Mouse (Mus musculus): Measurements from ENCODE around the gene Fibcd1. TPM values are rescaled to one million over a fixed set of nuclear protein-coding genes. Genes with fewer than 3 reads are reported as not detected.

Fibcd1 gene
- polyA plus RNA-seq, 1 experiment = 0.91 TPM

- whole genome bisulfite sequencing = 20% methylated on average over 6 of the region's 6 CpGs
- Histone ChIP-seq H3K36me3 (ENCODE audit: control insufficient read depth, insufficient read depth, low read length) (no peaks in the 10 kb centered on the region), H3K27me3 (ENCODE audit: control insufficient read depth, insufficient read depth, low read length) (peaks cover 20% of the 10 kb centered on the region), H3K4me3 (ENCODE audit: low read depth, low read length) (no peak overlapping the region), H3K27ac (ENCODE audit: insufficient read depth, low read depth, low read length) (no peak overlapping the region), H3K4me1 (ENCODE audit: control insufficient read depth, insufficient read depth, insufficient read length, low read length) (peaks cover 6% of the 10 kb centered on the region; the same call in 1 of the 2 replicates)
- TF ChIP-seq CTCF (IDR thresholded peaks at IDR 0.05; ENCODE audit: extremely low read depth, insufficient read length, insufficient replicate concordance, low read depth, low read length) (peak; percentile 54; the same call in 1 of the 2 replicates), POLR2A (IDR thresholded peaks at IDR 0.05; ENCODE audit: low read depth, low read length) (no peak)
Observed at GRCm38 (mm10) chr2:31884806-31885205, 39.0 kb upstream of the Fibcd1 start.

DNA sequence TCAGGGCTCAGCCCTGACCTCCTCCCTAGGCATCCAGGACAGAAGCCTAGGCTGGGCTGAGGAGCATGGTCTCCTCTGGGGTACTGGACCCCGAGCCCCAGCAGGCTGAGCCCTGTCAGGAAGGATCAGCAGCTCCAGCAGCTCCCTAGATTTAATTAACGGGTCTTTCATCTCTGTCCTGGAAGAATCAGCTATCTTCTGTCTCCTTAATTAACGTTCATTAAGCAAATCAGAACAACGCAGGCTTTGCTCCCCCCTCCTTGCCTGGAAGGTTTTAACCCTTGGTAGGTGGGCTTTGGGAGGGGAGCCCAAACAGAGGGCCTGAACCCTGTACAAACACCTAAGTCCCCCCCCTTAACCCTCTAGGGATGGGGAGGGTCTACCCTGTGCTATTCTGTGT is 37.3 kb upstream of the Fibcd1 start:
- Histone ChIP-seq H3K27me3 (ENCODE audit: control insufficient read depth, insufficient read depth, low read length) (peaks cover 20% of the 10 kb centered on the region), H3K4me1 (ENCODE audit: control insufficient read depth, insufficient read depth, insufficient read length, low read length) (peaks cover 11% of the 10 kb centered on the region), H3K4me3 (ENCODE audit: low read depth, low read length) (no peak overlapping the region), H3K27ac (ENCODE audit: insufficient read depth, low read depth, low read length) (no peak overlapping the region), H3K36me3 (ENCODE audit: control insufficient read depth, insufficient read depth, low read length) (no peaks in the 10 kb centered on the region)
- TF ChIP-seq CTCF (IDR thresholded peaks at IDR 0.05; ENCODE audit: extremely low read depth, insufficient read length, insufficient replicate concordance, low read depth, low read length) = no peak
- no peak for TF ChIP-seq POLR2A (IDR thresholded peaks at IDR 0.05; ENCODE audit: low read depth, low read length)
- WGBS = 80% methylated on average over 4 of the region's 4 CpGs

DNA sequence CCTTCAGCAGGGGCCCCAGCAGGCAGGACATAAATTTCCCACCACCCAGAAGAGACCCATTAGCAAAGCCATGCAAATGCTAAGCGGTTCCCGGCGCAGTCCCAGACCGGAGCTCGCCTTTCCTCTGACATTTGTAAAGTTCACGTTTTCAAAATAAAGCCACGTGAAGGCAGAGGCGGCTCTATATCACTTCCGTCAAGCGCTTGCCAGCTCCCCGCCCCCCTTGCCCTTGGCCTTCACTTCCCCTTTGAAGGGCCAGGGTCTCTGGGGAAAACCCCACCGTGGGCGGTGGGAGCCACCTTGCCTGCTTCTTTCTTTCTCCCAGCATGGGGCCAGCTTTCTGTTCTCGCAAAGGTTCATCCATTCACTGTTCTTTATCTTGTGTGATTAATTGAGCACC is 35.1 kb upstream of the Fibcd1 start:
- 31% methylated on average over 14 of the region's 14 CpGs for WGBS
- Histone ChIP-seq H3K36me3 (ENCODE audit: control insufficient read depth, insufficient read depth, low read length) (no peaks in the 10 kb centered on the region), H3K27ac (ENCODE audit: insufficient read depth, low read depth, low read length) (no peak overlapping the region), H3K4me3 (ENCODE audit: low read depth, low read length) (no peak overlapping the region), H3K4me1 (ENCODE audit: control insufficient read depth, insufficient read depth, insufficient read length, low read length) (peaks cover 5% of the 10 kb centered on the region), H3K27me3 (ENCODE audit: control insufficient read depth, insufficient read depth, low read length) (peaks cover 12% of the 10 kb centered on the region; the same call in 1 of the 2 replicates)
- TF ChIP-seq CTCF (IDR thresholded peaks at IDR 0.05; ENCODE audit: extremely low read depth, insufficient read length, insufficient replicate concordance, low read depth, low read length) (no peak), POLR2A (IDR thresholded peaks at IDR 0.05; ENCODE audit: low read depth, low read length) (no peak)

DNA sequence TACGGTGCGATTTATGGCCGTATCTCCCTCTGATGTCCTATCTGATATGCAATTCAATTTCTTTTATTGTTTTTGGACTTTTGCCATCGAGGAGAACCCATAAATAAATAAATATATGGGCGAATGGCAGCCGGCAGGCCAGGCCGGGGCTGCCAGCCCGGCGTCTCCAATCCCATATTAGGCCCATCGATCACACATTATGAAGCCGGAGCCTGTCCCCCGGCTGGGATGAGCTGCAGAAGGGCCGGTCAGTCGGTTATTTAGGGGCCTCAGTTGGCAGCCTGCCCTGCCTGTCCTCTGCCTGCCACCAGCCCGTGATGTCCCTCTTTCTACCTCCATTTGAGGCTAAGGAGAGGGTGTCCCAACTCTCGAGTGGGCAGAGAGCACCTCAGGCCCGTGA is 32.8 kb upstream of the Fibcd1 start:
- Histone ChIP-seq H3K27me3 (ENCODE audit: control insufficient read depth, insufficient read depth, low read length) (peaks cover 8% of the 10 kb centered on the region; the same call in 1 of the 2 replicates), H3K4me3 (ENCODE audit: low read depth, low read length) (no peak overlapping the region), H3K27ac (ENCODE audit: insufficient read depth, low read depth, low read length) (no peak overlapping the region), H3K36me3 (ENCODE audit: control insufficient read depth, insufficient read depth, low read length) (no peaks in the 10 kb centered on the region), H3K4me1 (ENCODE audit: control insufficient read depth, insufficient read depth, insufficient read length, low read length) (peaks cover 5% of the 10 kb centered on the region)
- WGBS = 32% methylated on average over 17 of the region's 17 CpGs
- TF ChIP-seq CTCF (IDR thresholded peaks at IDR 0.05; ENCODE audit: extremely low read depth, insufficient read length, insufficient replicate concordance, low read depth, low read length) (no peak), POLR2A (IDR thresholded peaks at IDR 0.05; ENCODE audit: low read depth, low read length) (no peak)

DNA sequence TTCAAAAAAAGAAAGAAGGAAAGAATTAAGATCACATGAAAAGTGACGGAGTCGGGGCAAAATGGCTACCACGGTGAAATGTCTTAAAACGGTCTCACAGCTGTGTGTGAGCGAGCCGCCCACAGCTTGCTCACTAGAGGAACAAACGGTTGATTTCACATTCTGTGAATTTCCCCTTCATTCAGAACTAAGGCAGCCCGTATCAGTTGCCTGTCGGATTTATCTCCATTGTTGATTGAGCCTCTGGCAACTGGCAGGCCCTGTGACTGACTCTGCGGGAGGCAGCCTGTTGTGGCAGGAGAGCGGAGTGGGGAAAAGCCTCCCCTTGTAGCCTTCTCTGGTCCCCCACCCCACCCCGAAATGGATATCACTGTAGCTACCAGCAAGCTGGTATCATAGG is 30.6 kb upstream of the Fibcd1 start:
- Histone ChIP-seq H3K4me3 (ENCODE audit: low read depth, low read length) (no peak overlapping the region), H3K27me3 (ENCODE audit: control insufficient read depth, insufficient read depth, low read length) (peaks cover 8% of the 10 kb centered on the region; the same call in 1 of the 2 replicates), H3K36me3 (ENCODE audit: control insufficient read depth, insufficient read depth, low read length) (no peaks in the 10 kb centered on the region), H3K27ac (ENCODE audit: insufficient read depth, low read depth, low read length) (no peak overlapping the region), H3K4me1 (ENCODE audit: control insufficient read depth, insufficient read depth, insufficient read length, low read length) (peaks cover 5% of the 10 kb centered on the region)
- 66% methylated on average over 12 of the region's 12 CpGs for WGBS
- TF ChIP-seq POLR2A (IDR thresholded peaks at IDR 0.05; ENCODE audit: low read depth, low read length) = no peak
- TF ChIP-seq CTCF (IDR thresholded peaks at IDR 0.05; ENCODE audit: extremely low read depth, insufficient read length, insufficient replicate concordance, low read depth, low read length) = no peak

DNA sequence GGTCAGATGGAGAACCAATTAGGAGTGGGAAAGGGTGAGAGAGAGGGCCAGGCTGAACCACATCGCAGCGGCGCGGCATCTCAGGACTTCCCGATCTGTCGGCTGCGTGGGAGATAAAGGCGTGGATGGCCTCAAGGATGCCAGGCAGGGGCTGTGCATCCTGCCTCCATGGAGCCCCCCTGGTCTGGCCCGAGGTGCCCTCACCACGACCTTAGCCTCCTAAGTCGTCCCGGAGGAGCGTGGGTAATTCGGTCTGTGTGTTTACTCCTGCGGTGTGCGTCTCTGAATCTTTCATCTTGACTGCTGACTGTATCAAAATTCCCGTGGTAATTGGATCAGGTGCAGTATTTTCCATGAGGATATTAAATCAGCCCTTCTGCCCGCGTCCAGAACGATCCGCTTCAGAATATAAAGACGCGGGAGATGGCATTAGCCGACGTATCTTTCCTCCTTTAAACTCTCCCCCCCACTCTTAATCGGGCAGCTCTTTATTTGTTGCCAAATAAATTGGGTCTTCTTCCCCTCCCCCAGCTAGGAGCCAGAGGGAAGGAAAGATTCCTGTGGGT is 28.6 kb upstream of the Fibcd1 start:
- H3K36me3 ChIP-seq (ENCODE audit: control insufficient read depth, insufficient read depth, low read length) = no peaks in the 10 kb centered on the region
- TF ChIP-seq POLR2A (IDR thresholded peaks at IDR 0.05; ENCODE audit: low read depth, low read length) (no peak), CTCF (IDR thresholded peaks at IDR 0.05; ENCODE audit: extremely low read depth, insufficient read length, insufficient replicate concordance, low read depth, low read length) (no peak)
- 76% methylated on average over 26 of the region's 26 CpGs for WGBS
- H3K27me3 ChIP-seq (ENCODE audit: control insufficient read depth, insufficient read depth, low read length) = no peaks in the 10 kb centered on the region
- H3K4me1 ChIP-seq (ENCODE audit: control insufficient read depth, insufficient read depth, insufficient read length, low read length) = peaks cover 6% of the 10 kb centered on the region
- no peak overlapping the region for H3K27ac ChIP-seq (ENCODE audit: insufficient read depth, low read depth, low read length)
- H3K4me3 ChIP-seq (ENCODE audit: low read depth, low read length) = no peak overlapping the region

DNA sequence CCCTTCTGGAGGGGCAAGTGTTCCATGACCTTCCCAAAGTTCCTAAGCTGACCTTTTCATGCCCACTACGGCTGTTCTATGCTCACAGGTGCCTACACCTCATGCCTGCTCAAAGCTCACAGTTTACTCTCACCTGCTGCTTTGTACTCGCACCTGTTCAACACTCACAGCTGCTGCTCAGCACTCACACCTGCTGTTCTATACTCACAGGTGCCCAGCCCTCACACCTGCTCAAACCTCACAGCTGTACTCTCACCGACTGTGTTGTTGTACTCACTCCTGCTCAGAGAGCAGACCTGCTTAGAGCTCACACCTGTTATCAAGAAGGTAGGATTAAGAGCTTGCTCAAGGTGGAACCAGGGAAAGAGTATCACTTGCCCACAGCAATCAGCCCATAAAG is 24.9 kb upstream of the Fibcd1 start:
- no peak overlapping the region for H3K27ac ChIP-seq (ENCODE audit: insufficient read depth, low read depth, low read length)
- TF ChIP-seq POLR2A (IDR thresholded peaks at IDR 0.05; ENCODE audit: low read depth, low read length) (no peak), CTCF (IDR thresholded peaks at IDR 0.05; ENCODE audit: extremely low read depth, insufficient read length, insufficient replicate concordance, low read depth, low read length) (no peak)
- 38% methylated on average over 3 of the region's 3 CpGs for WGBS

More for the DNA sequence above, 24.9 kb upstream of the Fibcd1 start:
- peaks cover 11% of the 10 kb centered on the region for H3K4me1 ChIP-seq (ENCODE audit: control insufficient read depth, insufficient read depth, insufficient read length, low read length)
- no peaks in the 10 kb centered on the region for H3K27me3 ChIP-seq (ENCODE audit: control insufficient read depth, insufficient read depth, low read length)
- no peaks in the 10 kb centered on the region for H3K36me3 ChIP-seq (ENCODE audit: control insufficient read depth, insufficient read depth, low read length)
- no peak overlapping the region for H3K4me3 ChIP-seq (ENCODE audit: low read depth, low read length)

Data from small intestine, adult 2 months (tissue).